ENCODE assay signal across 8 mouse cellular contexts in genomic region chr7:47050766-47051165, GRCm38 (mm10). TPM values are rescaled to one million over a fixed set of nuclear protein-coding genes. Genes with fewer than 3 reads are reported as not detected.
A peak's percentile ranks its signal among the peaks of the same experiment; 100 is the strongest.
DNase-seq lines count a peak whose midpoint lies in the region; ATAC-seq and TF ChIP-seq lines count a peak whose summit lies in the region.

No protein-coding gene starts in this region.

- no peaks in the 10 kb centered on the region for H3K9me3 ChIP-seq in heart, embryonic 10.5 days
- no peaks in the 10 kb centered on the region for H3K9me3 ChIP-seq in kidney, embryonic 16.5 days (ENCODE audit: low read length)
- H3K9me3 ChIP-seq in liver, embryonic 13.5 days (replicated peaks) = no peaks in the 10 kb centered on the region
- no peaks in the 10 kb centered on the region for H3K9me3 ChIP-seq in neural tube, embryonic 14.5 days (ENCODE audit: control insufficient read depth, low read length)

- H3K9ac ChIP-seq in kidney, embryonic 16.5 days (replicated peaks; ENCODE audit: low read length) = peak overlapping the region; percentile 87
- peak overlapping the region; percentile 77 for H3K9ac ChIP-seq in liver, embryonic 13.5 days
- peak overlapping the region; percentile 94 for H3K9ac ChIP-seq in neural tube, embryonic 14.5 days (replicated peaks; ENCODE audit: low read depth, low read length)

- no peak for TF ChIP-seq CTCF in spleen, adult 2 months (IDR thresholded peaks at IDR 0.05; ENCODE audit: extremely low read depth, insufficient read depth, insufficient read length, insufficient replicate concordance)

- WGBS in spleen, adult 2 months = 1% methylated on average over 34 of the region's 34 CpGs
- under 1% methylated on average over 34 of the region's 34 CpGs for WGBS in heart, embryonic 10.5 days
- under 1% methylated on average over 34 of the region's 34 CpGs for WGBS in kidney, embryonic 16.5 days
- 0% methylated on average over 33 of the region's 34 CpGs for WGBS in liver, embryonic 13.5 days (ENCODE audit: insufficient replicate concordance)
- WGBS in neural tube, embryonic 14.5 days = under 1% methylated on average over 29 of the region's 34 CpGs

- no peak for TF ChIP-seq POLR2A in spleen, adult 2 months (IDR thresholded peaks at IDR 0.05; ENCODE audit: low read depth, low read length)

- H3K4me3 ChIP-seq in spleen, adult 2 months (ENCODE audit: extremely low read depth, insufficient read depth, insufficient read length) = peak overlapping the region; percentile 69
- peak overlapping the region; percentile 91 for H3K4me3 ChIP-seq in heart, embryonic 10.5 days
- peak overlapping the region; percentile 85 for H3K4me3 ChIP-seq in kidney, embryonic 16.5 days (ENCODE audit: low read length)
- peak overlapping the region; percentile 71 for H3K4me3 ChIP-seq in liver, embryonic 13.5 days (replicated peaks)
- H3K4me3 ChIP-seq in neural tube, embryonic 14.5 days (ENCODE audit: low read depth, low read length) = peak overlapping the region; percentile 89

- H3K4me1 ChIP-seq in spleen, adult 2 months (ENCODE audit: control insufficient read depth, insufficient read depth, insufficient read length) = peaks cover 8% of the 10 kb centered on the region; the same call in 1 of the 2 replicates
- peaks cover 23% of the 10 kb centered on the region for H3K4me1 ChIP-seq in heart, embryonic 10.5 days
- H3K4me1 ChIP-seq in kidney, embryonic 16.5 days (ENCODE audit: insufficient read depth, low read length) = peaks cover 29% of the 10 kb centered on the region
- H3K4me1 ChIP-seq in liver, embryonic 13.5 days (replicated peaks) = peaks cover 44% of the 10 kb centered on the region
- peaks cover 17% of the 10 kb centered on the region for H3K4me1 ChIP-seq in neural tube, embryonic 14.5 days (ENCODE audit: control insufficient read depth, insufficient read depth, low read length)

- peak overlapping the region; percentile 84 for H3K4me2 ChIP-seq in kidney, embryonic 16.5 days (replicated peaks; ENCODE audit: low read depth, low read length)
- H3K4me2 ChIP-seq in liver, embryonic 13.5 days = peak overlapping the region; percentile 95
- peak overlapping the region; percentile 71 for H3K4me2 ChIP-seq in neural tube, embryonic 14.5 days (ENCODE audit: low read depth, low read length)

- ATAC-seq in common myeloid progenitor, adult 5-6 weeks (replicated peaks; ENCODE audit: low read depth, poor library complexity, severe bottlenecking) = peak; percentile 2; the same call in 1 of the 2 replicates
- ATAC-seq in kidney, embryonic 16.5 days (ENCODE audit: low FRiP score, low TSS enrichment) = peak; percentile 65
- peak; percentile 48 for ATAC-seq in liver, embryonic 13.5 days (ENCODE audit: low read depth)
- peak; percentile 80 for ATAC-seq in neural tube, embryonic 14.5 days (ENCODE audit: low read depth)

- H3K36me3 ChIP-seq in spleen, adult 2 months (ENCODE audit: control insufficient read depth, insufficient read depth, low read length) = peaks cover 3% of the 10 kb centered on the region; the same call in 1 of the 2 replicates
- peaks cover 11% of the 10 kb centered on the region for H3K36me3 ChIP-seq in heart, embryonic 10.5 days
- H3K36me3 ChIP-seq in kidney, embryonic 16.5 days (ENCODE audit: insufficient read depth, low read length) = peaks cover 3% of the 10 kb centered on the region; the same call in 1 of the 2 replicates
- peaks cover 13% of the 10 kb centered on the region; the same call in 1 of the 2 replicates for H3K36me3 ChIP-seq in liver, embryonic 13.5 days
- H3K36me3 ChIP-seq in neural tube, embryonic 14.5 days (ENCODE audit: control insufficient read depth, insufficient read depth, low read length) = no peaks in the 10 kb centered on the region; the same call in 1 of the 2 replicates

- peak in 1 of 2 experiments; percentile 72 for DNase-seq in spleen, adult 2 months (ENCODE audit: low read depth in 1 of 2, low spot score in 2 of 2)
- DNase-seq in spleen, adult 18-20 months = no peak
- DNase-seq in heart, embryonic 10.5 days (ENCODE audit: low spot score) = no peak
- DNase-seq in liver, embryonic 13.5 days = no peak
- DNase-seq in B cell, adult 2 months = no peak

- H3K27ac ChIP-seq in spleen, adult 2 months (ENCODE audit: insufficient read depth, low read length) = peak overlapping the region; percentile 92
- peak overlapping the region; percentile 94 for H3K27ac ChIP-seq in heart, embryonic 10.5 days
- H3K27ac ChIP-seq in kidney, embryonic 16.5 days (ENCODE audit: low read length) = peak overlapping the region; percentile 97
- H3K27ac ChIP-seq in liver, embryonic 13.5 days = peak overlapping the region; percentile 80
- peak overlapping the region; percentile 96 for H3K27ac ChIP-seq in neural tube, embryonic 14.5 days (ENCODE audit: low read depth, low read length)

- H3K27me3 ChIP-seq in spleen, adult 2 months (ENCODE audit: control insufficient read depth, insufficient read depth, low read length) = no peaks in the 10 kb centered on the region
- peaks cover 11% of the 10 kb centered on the region; the same call in 1 of the 2 replicates for H3K27me3 ChIP-seq in heart, embryonic 10.5 days (ENCODE audit: insufficient read depth, poor library complexity, severe bottlenecking)
- no peaks in the 10 kb centered on the region for H3K27me3 ChIP-seq in kidney, embryonic 16.5 days (ENCODE audit: insufficient read depth, low read length)
- H3K27me3 ChIP-seq in liver, embryonic 13.5 days = peaks cover 15% of the 10 kb centered on the region; the same call in 1 of the 2 replicates
- H3K27me3 ChIP-seq in neural tube, embryonic 14.5 days (ENCODE audit: control insufficient read depth, insufficient read depth, low read length) = no peaks in the 10 kb centered on the region

RNA-seq across cellular contexts. Expression of gene Tmem86a, which starts 0.4 kb away (rescaled TPM):
- 57.1 and 60.7 TPM in 2 replicates for polyA plus RNA-seq in spleen, adult 2 months (2012; rRNA removed)
- 0.63 and 2.5 TPM in 2 replicates for total RNA-seq in common myeloid progenitor, adult 5-6 weeks (2017)
- 14.8 and 19.9 TPM in 2 replicates for polyA plus RNA-seq in heart, embryonic 10.5 days (2016; fragmentation: Nextera tagmentation; extraction: Ambion mirVana)
- polyA plus RNA-seq in kidney, embryonic 16.5 days (2015; fragmentation: Nextera tagmentation; extraction: Ambion mirVana) = 34.8 and 35.8 TPM in 2 replicates
- polyA plus RNA-seq in liver, embryonic 13.5 days (2015; fragmentation: Nextera tagmentation; extraction: Ambion mirVana) = 23.8 and 23.9 TPM in 2 replicates
- polyA plus RNA-seq in neural tube, embryonic 14.5 days (2014; fragmentation: Nextera tagmentation; extraction: Ambion mirVana) = 15.4 and 19.3 TPM in 2 replicates

RNA-seq across cellular contexts. Expression of gene Spty2d1, which starts 42.6 kb away (rescaled TPM):
- polyA plus RNA-seq in spleen, adult 2 months (2012; rRNA removed) = 3.8 and 4.9 TPM in 2 replicates
- total RNA-seq in common myeloid progenitor, adult 5-6 weeks (2017) = 33.4 and 38.7 TPM in 2 replicates
- polyA plus RNA-seq in heart, embryonic 10.5 days (2016; fragmentation: Nextera tagmentation; extraction: Ambion mirVana) = 14.4 and 15.6 TPM in 2 replicates
- 20.9 and 21.1 TPM in 2 replicates for polyA plus RNA-seq in kidney, embryonic 16.5 days (2015; fragmentation: Nextera tagmentation; extraction: Ambion mirVana)
- 10.6 and 13.1 TPM in 2 replicates for polyA plus RNA-seq in liver, embryonic 13.5 days (2015; fragmentation: Nextera tagmentation; extraction: Ambion mirVana)
- polyA plus RNA-seq in neural tube, embryonic 14.5 days (2014; fragmentation: Nextera tagmentation; extraction: Ambion mirVana) = 7.1 and 10.0 TPM in 2 replicates

Comparison
In these comparisons a context has a peak if more than half of its experiments do, and no peak if none do; other contexts are left out.
1. ATAC-seq: peak in every context shown above with its lines; median percentile 80 in neural tube, embryonic 14.5 days; 65 in kidney, embryonic 16.5 days; 48 in liver, embryonic 13.5 days; 2 in common myeloid progenitor, adult 5-6 weeks.